Mouse (Mus musculus) lung, postnatal 14 days (tissue): ENCODE measurements around the gene Acot8.
"Not testable (repeated sequence)": the region's sequence is repeated elsewhere in the genome, so short reads cannot be mapped to it uniquely, and the experiment has no call there.

Source experiments
- DNase-seq: peaks from one replicate; pipeline ENCODE4 v3.0.0; 2021

Gene Acot8

DNA sequence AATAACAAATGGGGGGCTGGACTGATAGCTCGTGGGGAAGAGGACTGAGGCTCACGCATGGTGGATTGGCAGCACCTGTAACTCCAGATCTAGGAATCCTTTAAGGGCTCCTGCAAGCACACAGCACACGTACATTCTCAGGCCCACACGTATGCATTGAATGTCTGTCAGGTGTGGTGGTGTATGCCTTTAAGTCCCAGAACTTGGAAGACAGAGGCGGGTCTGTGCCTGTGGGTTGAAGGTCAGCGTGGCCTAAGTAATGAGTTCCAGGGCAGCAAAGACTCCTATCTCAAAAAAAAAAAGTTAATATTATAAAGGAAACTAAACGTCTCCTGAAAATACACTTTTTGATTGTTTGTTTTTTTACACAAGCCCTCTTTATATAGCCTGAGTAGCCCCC is 1.9 kb upstream of the Acot8 start:
- no peak for DNase-seq

DNA sequence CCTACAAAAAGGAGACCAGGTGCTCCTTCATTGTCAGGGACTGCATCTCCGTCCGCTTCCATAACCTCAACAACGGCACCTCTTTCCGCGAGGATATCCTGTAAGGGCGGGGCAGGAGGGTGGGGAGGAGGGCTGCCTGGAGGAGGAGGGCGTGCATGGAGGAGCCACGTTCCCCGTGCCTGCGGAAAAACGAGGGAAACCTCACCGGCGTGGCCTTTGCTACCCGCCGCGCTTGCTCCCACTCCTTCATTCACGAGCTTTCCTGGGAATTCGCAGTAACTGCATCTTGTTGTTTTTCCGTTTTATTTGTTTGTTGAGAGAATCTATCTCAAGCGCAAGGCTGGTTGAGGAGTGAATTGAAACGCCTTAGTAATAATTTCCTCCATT is 643 bp upstream of the Acot8 start:
- no peak for DNase-seq

DNA sequence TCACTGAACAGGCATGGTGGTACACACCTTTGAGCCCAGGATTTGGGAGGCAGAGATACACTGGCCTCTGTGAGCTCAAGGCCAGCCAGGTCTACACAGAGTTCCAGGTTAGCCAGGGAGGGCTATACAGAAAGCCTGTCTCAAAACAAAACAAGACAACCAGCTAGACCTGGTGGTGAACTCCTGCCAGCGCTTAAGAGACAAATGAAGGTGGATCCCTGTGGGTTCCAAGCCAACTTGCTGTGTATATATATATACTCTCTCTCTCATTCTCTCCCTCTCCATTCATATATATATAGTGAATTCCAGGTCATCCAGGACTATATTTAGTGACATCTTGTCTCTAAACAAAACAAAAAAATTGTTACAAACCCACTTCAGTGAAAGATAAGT is 765 bp downstream of the Acot8 start:
- DNase-seq, result no peak

DNA sequence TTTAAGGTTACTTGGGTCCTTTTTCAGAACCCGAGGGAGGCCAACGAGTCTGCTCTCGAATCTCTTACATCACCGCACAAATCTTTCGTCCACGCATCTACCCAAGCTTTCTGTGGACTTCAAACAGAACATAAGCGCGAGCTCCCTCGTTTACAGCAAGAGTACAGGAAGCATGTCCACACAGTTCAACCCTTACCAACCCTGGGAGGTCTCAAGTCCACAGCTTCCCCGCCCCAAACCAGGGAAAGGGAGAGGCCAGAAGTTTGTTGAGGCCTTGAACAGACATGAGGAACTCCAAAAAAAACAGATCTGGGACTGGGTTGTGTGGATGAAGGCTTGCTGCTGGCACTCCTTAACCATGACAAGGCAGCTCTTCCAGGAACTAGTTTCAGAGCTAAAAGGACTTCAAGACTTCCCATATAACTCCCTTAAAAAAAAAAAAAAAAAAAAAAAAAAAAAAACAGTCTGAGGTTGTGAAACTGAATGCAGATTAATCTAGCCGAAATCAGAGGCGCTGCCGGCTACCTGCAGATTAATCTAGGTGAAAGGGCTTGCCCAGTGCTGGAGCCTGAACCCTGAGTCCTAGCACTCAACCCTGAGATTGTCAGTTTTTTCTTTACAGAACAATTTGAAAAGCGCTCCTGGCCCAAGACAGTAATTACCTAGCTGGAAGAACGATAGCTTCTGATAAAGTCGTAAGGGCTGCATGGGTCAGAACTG is 1.3 kb downstream of the Acot8 start:
- DNase-seq, result no peak

DNA sequence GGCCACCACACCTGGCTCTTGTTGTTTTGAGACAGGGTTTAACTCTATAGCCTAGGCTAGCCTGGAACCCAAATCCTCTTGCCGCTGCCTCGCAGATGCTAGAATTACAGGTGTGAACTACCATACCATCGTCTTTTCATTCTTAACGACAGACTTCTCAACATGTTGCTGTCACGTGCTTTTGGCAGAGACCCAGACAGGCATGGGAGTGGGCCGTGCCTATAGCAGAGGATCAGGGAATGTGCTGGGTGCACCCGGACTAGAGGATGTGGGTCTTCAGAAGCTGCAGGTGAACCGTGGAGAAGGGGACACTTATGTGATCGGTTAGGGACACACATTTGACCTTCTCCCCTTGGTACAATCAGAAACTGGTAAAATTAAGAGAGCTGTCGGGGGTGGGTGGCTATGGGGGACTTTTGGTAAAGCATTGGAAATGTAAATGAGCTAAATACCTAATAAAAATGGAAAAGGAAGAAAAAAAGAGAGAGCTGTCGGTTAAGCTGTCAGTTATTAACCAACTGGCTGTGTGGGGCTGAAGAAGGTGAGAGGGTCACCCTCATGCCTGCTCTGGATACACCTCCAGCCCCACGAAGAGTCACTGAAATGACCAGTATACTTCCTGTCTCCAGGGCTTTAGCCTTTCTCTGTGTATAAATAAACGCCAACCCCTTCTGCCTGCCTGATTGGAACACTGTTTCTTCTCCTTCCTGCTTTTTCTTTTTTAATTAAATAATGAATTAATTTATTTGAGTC is 4.3 kb downstream of the Acot8 start:
- DNase-seq, result no peak

DNA sequence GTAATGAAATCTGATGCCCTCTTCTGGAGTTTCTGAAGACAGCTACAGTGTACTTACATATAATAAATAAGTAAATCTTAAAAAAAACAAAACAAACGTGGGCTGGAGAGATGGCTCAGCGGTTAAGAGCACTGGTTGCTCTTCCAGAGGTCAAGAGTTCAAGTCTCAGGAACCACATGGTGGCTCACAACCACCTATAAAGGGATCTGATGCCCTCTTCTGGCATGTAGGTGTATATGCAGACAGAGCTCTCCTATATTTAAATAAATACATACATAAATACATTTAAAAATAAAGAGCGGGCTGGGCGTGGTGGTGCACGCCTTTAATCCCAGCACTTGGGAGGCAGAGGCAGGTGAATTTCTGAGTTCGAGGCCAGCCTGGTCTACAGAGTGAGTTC is 6.1 kb downstream of the Acot8 start:
- not testable (repeated sequence) for DNase-seq

DNA sequence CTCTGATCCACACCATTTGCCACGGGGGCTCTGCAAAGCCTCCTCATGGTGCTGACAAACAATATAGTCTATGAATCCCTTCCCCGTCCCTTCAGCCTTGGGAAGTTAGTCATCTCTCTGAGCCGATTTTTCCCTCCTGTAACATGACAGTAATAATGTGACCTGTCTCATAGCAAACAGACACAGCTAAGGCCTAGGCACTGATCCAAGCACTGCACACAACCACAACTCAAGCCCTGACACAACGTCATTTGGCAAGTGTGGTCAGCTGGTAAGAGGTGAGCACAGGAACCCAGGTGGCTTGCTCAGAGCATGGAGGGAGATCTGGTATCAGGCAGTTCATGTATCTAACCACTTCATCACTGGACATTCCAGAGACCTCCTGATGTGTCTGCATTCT is 8.8 kb downstream of the Acot8 start:
- no peak for DNase-seq

DNA sequence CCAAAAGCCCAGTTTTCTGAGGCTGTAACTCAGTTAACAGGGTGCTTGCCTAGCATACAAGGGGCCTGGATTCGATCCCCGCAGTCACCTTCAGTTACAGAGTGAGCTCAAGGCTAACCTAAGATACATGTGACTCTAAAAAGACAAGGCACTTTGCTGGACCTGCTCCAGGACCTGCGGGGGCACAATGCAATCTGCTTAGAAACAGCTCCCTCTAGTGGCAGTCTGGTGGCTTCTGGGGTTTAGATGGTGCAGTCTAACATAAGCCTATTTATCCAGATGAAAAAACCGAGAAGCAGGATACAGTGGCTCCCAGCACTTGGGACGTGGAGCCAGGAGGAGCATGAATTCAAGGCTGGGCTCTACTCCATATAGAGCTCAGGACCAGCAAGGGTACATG is 10.4 kb downstream of the Acot8 start:
- DNase-seq, result peak; percentile 93

DNA sequence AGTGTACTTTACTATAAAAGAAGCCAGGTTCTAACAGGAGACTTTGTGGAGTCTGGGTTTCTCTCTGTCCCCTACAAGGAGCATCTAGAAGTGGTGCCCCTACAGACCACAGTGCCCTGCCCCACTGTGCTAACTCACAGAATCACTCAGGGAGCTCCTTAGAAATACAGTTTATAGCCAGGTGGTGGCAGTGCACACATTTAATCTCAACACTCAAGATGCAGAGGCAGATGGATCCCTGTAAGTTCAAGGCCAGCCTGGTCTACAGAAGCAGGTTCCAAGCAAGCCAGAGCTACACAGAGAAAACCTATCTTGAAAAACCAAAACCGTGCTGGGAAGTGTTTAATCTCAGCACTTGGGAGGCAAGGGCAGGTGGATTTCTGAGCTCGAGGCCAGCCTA is 10.9 kb downstream of the Acot8 start:
- no peak for DNase-seq

DNA sequence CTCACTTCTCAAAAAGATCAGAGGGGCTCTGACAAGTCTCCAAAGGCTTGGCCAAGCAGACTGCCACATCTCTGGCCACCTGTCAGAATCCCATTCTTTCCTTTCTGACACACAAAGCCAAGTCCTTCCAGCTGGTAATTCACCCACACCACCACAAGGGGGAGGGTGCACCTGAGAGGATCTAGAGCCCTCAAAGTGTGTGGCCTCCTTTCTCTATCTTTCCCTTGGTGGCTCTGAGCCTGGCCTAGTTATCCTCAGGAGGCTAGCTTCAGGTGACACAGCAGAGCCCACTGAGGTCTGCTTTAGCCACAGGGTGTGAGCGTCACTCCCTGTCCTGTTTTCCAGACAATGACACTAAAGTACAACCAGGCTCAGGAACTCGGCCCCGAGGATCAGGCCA is 11.4 kb downstream of the Acot8 start:
- DNase-seq, result peak; percentile 63

DNA sequence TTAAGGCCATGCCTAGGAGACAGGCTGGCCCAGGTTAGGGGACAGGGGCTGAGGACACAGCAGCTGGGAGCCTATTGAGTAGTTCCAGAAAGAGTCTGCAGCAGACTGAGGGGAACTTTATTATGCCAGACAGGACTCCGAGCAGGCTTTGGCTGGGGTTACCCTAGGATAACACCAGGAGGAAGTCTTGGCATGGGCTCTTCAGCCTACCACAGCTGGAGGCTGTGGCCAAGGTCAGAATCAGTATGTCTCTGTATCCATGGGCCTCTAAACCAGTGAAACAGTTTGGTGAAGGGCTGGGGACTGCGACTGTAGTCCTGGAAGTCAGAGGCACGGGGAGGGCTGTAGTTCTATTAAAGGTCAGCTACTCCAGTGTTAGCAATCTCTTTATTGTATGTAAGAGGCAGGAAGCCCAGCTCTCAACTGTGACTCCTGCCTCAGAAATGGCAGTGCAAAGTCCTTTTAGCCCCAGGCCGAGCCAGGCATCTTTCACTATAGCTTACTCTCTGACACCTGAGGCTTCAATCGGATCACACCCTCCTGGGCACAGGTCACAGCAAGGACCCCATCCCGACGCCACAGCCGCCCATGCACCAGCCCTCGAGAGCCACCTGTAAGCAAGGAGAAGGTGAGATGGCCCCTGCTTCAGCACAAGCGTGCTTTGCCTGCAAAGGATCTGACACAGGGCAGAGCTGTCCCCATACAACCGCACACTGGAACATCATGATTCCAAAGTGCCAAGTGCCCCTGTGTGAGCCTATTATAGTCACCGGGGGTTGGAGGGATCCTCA is 12.1 kb downstream of the Acot8 start:
- no peak for DNase-seq

DNA sequence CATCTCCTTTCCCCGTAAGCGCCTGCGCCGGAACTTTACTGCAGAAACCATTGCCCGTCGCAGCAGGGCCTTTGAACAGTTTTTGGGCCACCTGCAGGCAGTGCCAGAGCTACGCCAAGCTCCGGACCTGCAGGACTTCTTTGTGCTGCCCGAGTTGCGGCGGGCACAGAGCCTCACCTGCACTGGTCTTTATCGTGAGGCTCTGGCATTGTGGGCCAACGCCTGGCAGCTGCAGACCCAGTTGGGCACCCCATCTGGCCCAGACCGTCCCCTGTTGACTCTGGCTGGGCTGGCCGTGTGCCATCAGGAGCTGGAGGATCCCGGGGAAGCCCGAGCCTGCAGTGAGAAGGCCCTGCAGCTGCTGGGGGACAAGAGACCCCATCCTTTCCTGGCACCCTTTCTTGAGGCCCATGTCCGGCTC is 12.8 kb downstream of the Acot8 start:
- no peak for DNase-seq

DNA sequence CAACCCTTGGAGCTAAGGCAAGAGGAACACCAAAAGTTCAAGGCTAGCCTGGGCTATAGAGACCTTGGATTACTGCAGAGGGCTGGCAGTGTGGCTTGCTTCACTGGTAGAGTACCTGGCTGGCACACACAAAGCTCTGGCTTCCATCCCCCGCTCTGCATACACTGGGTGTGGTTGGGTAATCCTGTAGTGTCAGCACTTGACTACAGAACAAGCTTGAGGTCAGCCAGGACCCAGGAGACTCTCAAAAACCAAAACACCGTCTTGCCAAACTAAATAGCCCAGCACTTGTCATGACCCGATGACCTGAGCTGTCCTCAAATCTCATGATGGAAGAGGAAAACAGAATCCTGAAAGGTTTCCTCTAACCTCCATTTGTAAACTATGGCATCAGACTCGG is 14.2 kb downstream of the Acot8 start:
- peak; percentile 49 for DNase-seq

DNA sequence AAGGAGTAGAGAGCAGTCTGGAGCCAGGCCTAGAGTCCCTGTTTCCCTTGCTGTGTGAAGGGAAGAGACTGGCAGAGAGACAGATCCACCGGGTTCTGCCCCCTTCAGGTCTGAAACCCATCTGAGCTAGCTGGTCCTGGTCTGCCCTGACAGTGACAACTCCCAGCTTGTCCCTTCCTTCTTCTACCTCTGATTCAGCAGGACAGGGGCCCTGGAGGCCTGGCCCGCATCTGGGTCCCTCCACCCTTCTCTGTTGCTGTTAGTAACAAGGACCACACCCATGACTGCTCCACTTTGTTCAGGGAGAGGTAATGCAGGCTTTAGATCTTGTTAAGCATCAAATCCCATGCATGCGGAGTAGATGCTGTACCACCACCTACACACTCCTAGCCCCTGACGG is 16.3 kb downstream of the Acot8 start:
- no peak for DNase-seq

DNA sequence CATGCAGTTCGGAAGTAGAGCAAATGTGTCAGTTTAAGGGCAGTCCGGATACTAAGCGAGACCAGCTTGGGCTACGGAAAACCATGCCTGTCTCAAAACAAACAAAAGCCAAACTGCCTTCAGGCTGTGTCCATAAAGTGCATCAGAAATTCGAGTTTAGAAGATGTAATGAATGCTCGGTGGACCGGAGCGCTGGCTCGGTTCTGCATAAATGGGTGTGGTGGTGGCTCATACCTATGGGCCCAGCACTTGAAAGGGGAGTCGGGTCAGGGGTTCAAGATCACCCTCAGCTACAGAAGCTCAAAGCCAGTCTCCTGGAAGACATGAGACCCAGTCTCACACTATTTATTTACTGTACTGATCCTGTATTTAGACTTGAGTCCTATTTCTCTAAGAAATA is 16.9 kb downstream of the Acot8 start:
- no peak for DNase-seq

DNA sequence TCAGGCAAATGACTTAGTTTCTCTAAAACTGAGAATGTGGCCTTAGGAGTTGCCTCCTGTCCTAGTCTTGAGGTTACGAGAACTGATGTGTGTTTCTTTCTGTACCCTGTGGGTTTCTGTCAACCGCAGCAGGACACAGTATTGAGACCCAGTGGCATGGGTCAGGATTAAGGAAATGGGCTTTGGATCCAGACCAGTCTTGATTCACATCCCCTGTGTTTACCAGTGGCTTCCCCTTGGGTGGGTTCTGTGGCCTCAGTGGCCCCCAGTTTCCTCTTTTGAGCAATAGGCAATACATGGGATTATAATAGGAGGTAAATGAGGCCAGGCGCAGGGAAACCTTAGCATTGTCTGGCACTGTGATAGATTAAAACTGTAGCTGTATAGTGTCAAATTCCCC is 17.6 kb downstream of the Acot8 start:
- no peak for DNase-seq

DNA sequence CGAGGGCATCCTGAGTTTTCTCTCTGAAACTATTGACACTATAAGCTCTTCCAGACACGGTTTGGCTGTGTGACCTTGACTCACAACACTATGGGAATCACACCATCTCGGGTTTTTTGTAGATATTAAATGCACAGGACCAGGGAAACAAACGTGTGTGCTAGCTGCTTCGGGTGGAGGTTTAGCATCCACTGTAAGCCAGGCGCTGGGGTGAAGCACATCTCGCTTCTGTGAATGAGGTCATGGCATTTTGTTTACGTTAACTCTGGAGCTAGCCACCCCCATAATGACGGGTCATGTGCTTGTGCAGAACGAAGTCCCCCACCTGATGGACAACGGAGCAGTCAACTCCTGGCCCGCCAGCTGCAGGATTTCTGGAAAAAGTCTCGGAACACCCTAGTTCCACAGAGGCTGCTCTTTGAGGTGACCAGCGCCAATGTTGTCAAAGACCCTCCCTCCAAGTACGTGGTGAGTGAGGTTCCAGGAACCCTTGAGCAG is 18.2 kb downstream of the Acot8 start:
- peak; percentile 28 for DNase-seq

DNA sequence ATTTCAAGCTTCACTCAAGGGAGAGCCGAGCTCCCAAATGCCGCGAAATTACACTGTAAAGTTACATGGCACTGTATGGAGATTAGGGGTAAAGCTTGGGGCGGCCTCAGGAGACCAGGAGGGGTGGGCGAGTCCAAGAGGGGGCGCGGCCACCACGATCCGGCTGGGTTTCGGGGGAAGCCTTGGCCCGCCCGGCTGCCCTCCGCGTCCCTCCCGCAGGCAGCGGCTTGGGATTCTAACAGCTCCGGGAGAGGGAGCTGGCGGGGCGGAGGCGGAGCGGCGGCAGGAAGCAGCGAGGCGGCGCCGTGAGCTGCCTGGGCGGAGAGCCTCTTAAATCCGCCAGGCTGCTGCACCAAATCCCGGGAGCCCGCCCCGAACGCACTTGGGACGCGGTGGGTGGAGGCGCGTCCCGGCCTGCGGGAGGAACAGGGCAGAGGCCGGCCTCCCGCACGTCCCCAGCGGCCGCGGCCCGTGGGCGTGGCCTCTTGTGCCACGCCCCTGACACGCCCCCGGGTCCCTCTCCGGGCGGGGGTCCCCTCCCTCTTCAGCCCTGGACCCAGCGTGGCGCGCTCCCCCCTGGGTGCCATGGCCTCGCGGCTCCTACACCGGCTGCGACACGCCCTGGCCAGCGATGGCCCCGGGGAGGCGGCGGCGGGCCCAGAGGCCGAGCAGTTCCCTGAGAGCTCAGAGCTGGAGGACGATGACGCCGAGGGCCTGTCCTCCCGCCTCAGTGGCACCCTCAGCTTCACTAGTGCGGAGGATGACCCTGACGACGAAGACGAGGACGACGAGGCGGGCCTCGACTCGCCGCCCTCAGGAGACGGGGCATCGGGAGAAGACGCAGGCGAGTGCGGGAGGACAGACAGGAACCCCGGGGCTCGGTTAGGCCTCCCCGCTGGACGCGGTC is 18.9 kb downstream of the Acot8 start, which contains the start of gene Snx21:
TSS of gene Snx21 (plus strand) at position 343 of the 907 bp plus-strand sequence.
- DNase-seq, result peak; percentile 91

DNA sequence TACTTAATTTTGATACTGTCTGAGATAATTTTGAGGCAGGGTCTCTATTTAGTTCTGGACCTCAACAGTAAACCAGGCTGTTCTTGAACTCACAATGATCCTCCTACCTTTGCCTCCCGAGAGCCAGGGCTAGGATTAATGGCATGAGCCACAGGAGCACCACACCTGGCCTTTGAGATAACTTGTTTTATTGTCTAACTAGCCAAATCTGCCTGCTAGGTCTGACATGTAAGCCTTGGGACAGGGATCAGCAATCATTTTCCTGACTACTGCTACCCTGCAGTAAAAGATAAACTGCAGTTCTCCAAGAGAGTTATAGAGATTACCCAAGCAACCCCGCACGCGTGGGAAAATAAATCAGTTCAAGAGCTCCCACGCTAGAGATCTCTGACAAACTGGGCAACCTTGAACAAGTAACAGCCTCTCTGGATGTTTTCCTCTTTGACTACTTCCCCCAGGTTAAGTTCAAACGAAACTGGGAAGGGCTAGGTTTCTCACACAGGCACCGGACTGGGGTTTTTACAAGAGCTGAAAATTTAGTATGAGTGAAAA is 19.7 kb downstream of the Acot8 start:
- DNase-seq, result no peak

DNA sequence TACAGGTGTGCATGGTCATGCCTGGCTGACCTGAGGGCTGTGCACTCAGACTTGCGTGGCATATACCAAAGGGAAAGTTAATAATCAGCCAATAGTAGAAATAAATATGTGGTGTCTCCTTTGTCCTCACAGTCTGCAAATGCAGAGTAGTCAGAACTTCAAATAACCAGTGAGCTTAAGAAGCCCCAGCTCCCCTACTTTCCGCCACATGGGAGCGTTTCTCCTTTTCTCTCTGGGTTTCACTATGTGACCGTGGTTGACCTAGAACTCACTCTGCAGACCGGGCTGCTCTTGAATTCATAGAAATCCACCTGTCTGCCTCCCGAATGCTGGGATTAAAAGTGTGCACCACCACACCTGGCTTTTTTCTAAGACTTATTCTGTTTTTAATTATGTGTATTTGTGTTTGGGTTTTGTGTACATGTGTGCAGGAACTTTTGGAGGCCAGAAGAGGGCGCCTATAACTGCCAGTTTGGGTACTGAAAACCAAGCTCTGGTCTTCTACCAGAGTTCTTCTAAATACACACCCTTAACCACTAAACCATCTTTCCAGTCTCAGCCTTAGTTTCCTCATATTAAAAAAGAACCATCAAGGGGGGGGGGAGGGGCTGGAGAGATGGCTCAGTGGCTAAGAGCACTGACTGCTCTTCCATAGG is 20.6 kb downstream of the Acot8 start:
- no peak for DNase-seq

DNA sequence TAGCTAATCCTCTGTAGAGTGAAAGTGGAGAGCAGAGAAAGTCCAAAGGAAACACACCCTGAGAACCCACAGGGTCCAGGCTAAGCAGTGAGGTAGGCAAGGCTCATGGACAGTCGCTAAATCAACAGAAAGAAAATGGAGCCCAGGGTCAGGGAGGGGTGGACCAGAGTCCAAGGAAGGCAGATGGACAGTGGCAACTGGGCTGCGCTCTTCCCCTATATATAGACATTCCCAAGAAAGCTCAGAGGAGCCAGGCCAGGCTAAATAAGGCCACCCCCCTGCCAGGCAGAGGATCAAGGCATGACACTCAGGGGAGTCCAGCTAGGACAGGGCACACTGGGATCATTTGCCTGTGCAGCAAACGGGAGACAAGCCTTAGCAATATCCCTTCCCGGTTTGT is 22.8 kb downstream of the Acot8 start:
- DNase-seq, result no peak
